Comparison of ENCODE assay signal across 8 mouse cellular contexts in genomic region chr5:34242224-34242963, GRCm38 (mm10). TPM values are rescaled to one million over a fixed set of nuclear protein-coding genes. Genes with fewer than 3 reads are reported as not detected.
DNase-seq lines count a peak whose midpoint lies in the region; ATAC-seq and TF ChIP-seq lines count a peak whose summit lies in the region.

No protein-coding gene starts in this region.

- ATAC-seq in neural tube, embryonic 11.5 days (ENCODE audit: insufficient read depth, low FRiP score, low TSS enrichment): no peak
- ATAC-seq in embryonic facial prominence, embryonic 13.5 days (ENCODE audit: insufficient number of reproducible peaks, insufficient read depth, low FRiP score, low TSS enrichment, low read depth): no peak
- ATAC-seq in heart, embryonic 13.5 days (ENCODE audit: extremely low read depth, insufficient number of reproducible peaks, low FRiP score, low TSS enrichment): no peak
- ATAC-seq in lung, postnatal 0 days: peak; percentile 81

- DNase-seq in neural tube, embryonic 11.5 days (ENCODE audit: low spot score): peak; percentile 19
- DNase-seq in neural tube, embryonic 10.5 days (ENCODE audit: extremely low spot score, low spot score): no peak
- DNase-seq in layer of hippocampus, adult 2 months (ENCODE audit: low spot score in 2 of 2): peak; percentile 65 to 81
- DNase-seq in lung, postnatal 0 days (ENCODE audit: low spot score): peak; percentile 69
- peak; percentile 32 for DNase-seq in skeletal muscle tissue, adult 2 months (ENCODE audit: low read depth, low spot score)
- DNase-seq in ovary, postnatal 14 days (ENCODE audit: low spot score): no peak

- no peak overlapping the region for H3K9ac ChIP-seq in neural tube, embryonic 11.5 days (ENCODE audit: low read length)
- no peak overlapping the region for H3K9ac ChIP-seq in embryonic facial prominence, embryonic 13.5 days
- peak overlapping the region; percentile 34; the same call in 1 of the 2 replicates for H3K9ac ChIP-seq in heart, embryonic 13.5 days
- no peak overlapping the region for H3K9ac ChIP-seq in lung, postnatal 0 days (replicated peaks; ENCODE audit: low read depth)

- no peak overlapping the region for H3K4me2 ChIP-seq in neural tube, embryonic 11.5 days (ENCODE audit: low read depth)
- 0 out of 2 replicates have a peak overlapping the region, but pooled peaks have one; percentile 16 for H3K4me2 ChIP-seq in embryonic facial prominence, embryonic 13.5 days
- H3K4me2 ChIP-seq in heart, embryonic 13.5 days: peak overlapping the region; percentile 51
- no peak overlapping the region for H3K4me2 ChIP-seq in lung, postnatal 0 days (replicated peaks; ENCODE audit: low read depth, low read length)

- no peaks in the 10 kb centered on the region for H3K36me3 ChIP-seq in neural tube, embryonic 11.5 days (ENCODE audit: control insufficient read depth, insufficient read depth, low read length)
- no peaks in the 10 kb centered on the region for H3K36me3 ChIP-seq in embryonic facial prominence, embryonic 13.5 days
- H3K36me3 ChIP-seq in heart, embryonic 13.5 days: no peaks in the 10 kb centered on the region
- no peaks in the 10 kb centered on the region for H3K36me3 ChIP-seq in lung, postnatal 0 days (ENCODE audit: insufficient read depth, low read length)

- H3K27ac ChIP-seq in neural tube, embryonic 11.5 days (ENCODE audit: low read depth, low read length): no peak overlapping the region
- H3K27ac ChIP-seq in embryonic facial prominence, embryonic 13.5 days: no peak overlapping the region
- H3K27ac ChIP-seq in heart, embryonic 13.5 days (replicated peaks): peak overlapping the region; percentile 65
- H3K27ac ChIP-seq in layer of hippocampus, adult 2 months: peak overlapping the region; percentile 90
- peak overlapping the region; percentile 43 for H3K27ac ChIP-seq in lung, postnatal 0 days (ENCODE audit: low read length)

- 54% methylated on average over 15 of the region's 15 CpGs for WGBS in neural tube, embryonic 11.5 days
- WGBS in embryonic facial prominence, embryonic 13.5 days: 34% methylated on average over 15 of the region's 15 CpGs
- 9% methylated on average over 15 of the region's 15 CpGs for WGBS in heart, embryonic 13.5 days
- WGBS in lung, postnatal 0 days: 6% methylated on average over 15 of the region's 15 CpGs

- no peak overlapping the region for H3K4me3 ChIP-seq in neural tube, embryonic 11.5 days (ENCODE audit: low read depth, low read length)
- no peak overlapping the region for H3K4me3 ChIP-seq in embryonic facial prominence, embryonic 13.5 days
- no peak overlapping the region for H3K4me3 ChIP-seq in heart, embryonic 13.5 days
- H3K4me3 ChIP-seq in layer of hippocampus, adult 2 months: no peak overlapping the region
- no peak overlapping the region for H3K4me3 ChIP-seq in lung, postnatal 0 days (ENCODE audit: low read depth, low read length)

- no peaks in the 10 kb centered on the region for H3K9me3 ChIP-seq in neural tube, embryonic 11.5 days (ENCODE audit: control insufficient read depth, low read length)
- no peaks in the 10 kb centered on the region for H3K9me3 ChIP-seq in embryonic facial prominence, embryonic 13.5 days
- no peaks in the 10 kb centered on the region for H3K9me3 ChIP-seq in heart, embryonic 13.5 days
- no peaks in the 10 kb centered on the region for H3K9me3 ChIP-seq in lung, postnatal 0 days (ENCODE audit: low read length)

- TF ChIP-seq EP300 in lung, postnatal 0 days (IDR thresholded peaks at IDR 0.05): no peak

- H3K4me1 ChIP-seq in neural tube, embryonic 11.5 days (ENCODE audit: control insufficient read depth, insufficient read depth, low read length): no peaks in the 10 kb centered on the region
- H3K4me1 ChIP-seq in embryonic facial prominence, embryonic 13.5 days: peaks cover 15% of the 10 kb centered on the region
- H3K4me1 ChIP-seq in heart, embryonic 13.5 days: peaks cover 22% of the 10 kb centered on the region
- H3K4me1 ChIP-seq in lung, postnatal 0 days (ENCODE audit: insufficient read depth, low read depth, low read length): peaks cover 6% of the 10 kb centered on the region; the same call in 1 of the 2 replicates

- no peaks in the 10 kb centered on the region for H3K27me3 ChIP-seq in neural tube, embryonic 11.5 days (ENCODE audit: control insufficient read depth, insufficient read depth, low read length)
- H3K27me3 ChIP-seq in embryonic facial prominence, embryonic 13.5 days: no peaks in the 10 kb centered on the region
- H3K27me3 ChIP-seq in heart, embryonic 13.5 days (replicated peaks): peaks cover 8% of the 10 kb centered on the region
- no peaks in the 10 kb centered on the region for H3K27me3 ChIP-seq in lung, postnatal 0 days (replicated peaks; ENCODE audit: insufficient read depth, low read length)

- TF ChIP-seq CTCF in layer of hippocampus, adult 2 months (conservative IDR thresholded peaks at IDR 0.05): no peak
- no peak for TF ChIP-seq CTCF in lung, postnatal 0 days (IDR thresholded peaks at IDR 0.05)

RNA-seq across cellular contexts. Expression of gene Zfyve28, which starts 45.9 kb away (rescaled TPM):
- 2.2 and 2.6 TPM in 2 replicates for polyA plus RNA-seq in neural tube, embryonic 11.5 days (2014; fragmentation: Nextera tagmentation; extraction: Ambion mirVana)
- polyA plus RNA-seq in embryonic facial prominence, embryonic 13.5 days (2015; fragmentation: Nextera tagmentation; extraction: Ambion mirVana): 1.8 and 2.4 TPM in 2 replicates
- 0.07 and 0.19 TPM in 2 replicates for polyA plus RNA-seq in heart, embryonic 13.5 days (2015; fragmentation: Nextera tagmentation; extraction: Ambion mirVana)
- 10 to 100 TPM; 35.0 to 35.8 TPM for total RNA-seq in layer of hippocampus, adult 2 months (2021)
- polyA plus RNA-seq in lung, postnatal 0 days (2015; fragmentation: Nextera tagmentation; extraction: Ambion mirVana): 0.16 and 0.24 TPM in 2 replicates

RNA-seq across cellular contexts. Expression of gene Cfap99, which starts 46.0 kb away (rescaled TPM):
- not detected in 2 replicates for polyA plus RNA-seq in neural tube, embryonic 11.5 days (2014; fragmentation: Nextera tagmentation; extraction: Ambion mirVana)
- polyA plus RNA-seq in embryonic facial prominence, embryonic 13.5 days (2015; fragmentation: Nextera tagmentation; extraction: Ambion mirVana): not detected in 2 replicates
- not detected in 2 replicates for polyA plus RNA-seq in heart, embryonic 13.5 days (2015; fragmentation: Nextera tagmentation; extraction: Ambion mirVana)
- under 1 TPM; 0.22 to 0.56 TPM for total RNA-seq in layer of hippocampus, adult 2 months (2021)
- 0.35 and 0.71 TPM in 2 replicates for polyA plus RNA-seq in lung, postnatal 0 days (2015; fragmentation: Nextera tagmentation; extraction: Ambion mirVana)

RNA-seq across cellular contexts. Expression of gene Mxd4, which starts 54.9 kb away (rescaled TPM):
- 22.7 and 23.1 TPM in 2 replicates for polyA plus RNA-seq in neural tube, embryonic 11.5 days (2014; fragmentation: Nextera tagmentation; extraction: Ambion mirVana)
- polyA plus RNA-seq in embryonic facial prominence, embryonic 13.5 days (2015; fragmentation: Nextera tagmentation; extraction: Ambion mirVana): 41.1 and 44.7 TPM in 2 replicates
- polyA plus RNA-seq in heart, embryonic 13.5 days (2015; fragmentation: Nextera tagmentation; extraction: Ambion mirVana): 23.1 and 23.6 TPM in 2 replicates
- 10 to 100 TPM; 84.9 to 94.7 TPM for total RNA-seq in layer of hippocampus, adult 2 months (2021)
- 65.1 and 68.2 TPM in 2 replicates for polyA plus RNA-seq in lung, postnatal 0 days (2015; fragmentation: Nextera tagmentation; extraction: Ambion mirVana)

Comparison
In these comparisons a context has a peak if more than half of its experiments do, and no peak if none do; other contexts are left out.
1. DNase-seq: peak in neural tube, embryonic 11.5 days (single experiment), layer of hippocampus, adult 2 months (2 of 2), lung, postnatal 0 days (single experiment) and skeletal muscle tissue, adult 2 months (single experiment); none in neural tube, embryonic 10.5 days (single experiment) and ovary, postnatal 14 days (single experiment).
2. H3K27ac ChIP-seq: peak in heart, embryonic 13.5 days (single experiment), layer of hippocampus, adult 2 months (single experiment) and lung, postnatal 0 days (single experiment); none in neural tube, embryonic 11.5 days (single experiment) and embryonic facial prominence, embryonic 13.5 days (single experiment).
3. H3K4me2 ChIP-seq: peak in embryonic facial prominence, embryonic 13.5 days (single experiment) and heart, embryonic 13.5 days (single experiment); none in neural tube, embryonic 11.5 days (single experiment) and lung, postnatal 0 days (single experiment).